Mouse (Mus musculus) hindbrain, postnatal 0 days (tissue): ENCODE data around the gene Cacna2d4. TPM values are rescaled to one million over a fixed set of nuclear protein-coding genes. Genes with fewer than 3 reads are reported as not detected.
A peak's percentile ranks its signal among the peaks of the same experiment; 100 is the strongest.

Experiments used
- ATAC-seq: fragments of 200-750 bp; cut with Nextera tagmentation; 2 replicates; pipeline ENCODE4 v1.8.0; 2017; ENCODE audit warnings: mild to moderate bottlenecking, moderate TSS enrichment, moderate library complexity
- DNase-seq: peaks from one replicate; pipeline ENCODE4 v3.0.0-alpha.2; 2015; ENCODE audit warnings: low spot score
- H3K27ac ChIP-seq: fragments of 300-500 bp; sonication (generic); 2 replicates; pipeline ENCODE4 v1.5.1; 2014; ENCODE audit warnings: mild to moderate bottlenecking
- H3K27me3 ChIP-seq: fragments of 300-500 bp; sonication (generic); 2 replicates; pipeline ENCODE4 v1.6.1; 2014; ENCODE audit warnings: low read length, mixed read lengths; ENCODE audit not compliant: insufficient read depth
- H3K36me3 ChIP-seq: fragments of 300-500 bp; sonication (generic); 2 replicates; pipeline ENCODE4 v1.6.1; 2014; ENCODE audit warnings: low read length, mixed read lengths; ENCODE audit not compliant: insufficient read depth
- H3K4me1 ChIP-seq: fragments of 300-500 bp; sonication (generic); 2 replicates; pipeline ENCODE4 v1.6.1; 2014; ENCODE audit warnings: antibody characterized with exemption, low read length, mixed read lengths; ENCODE audit not compliant: insufficient read depth
- H3K4me2 ChIP-seq: fragments of 300-500 bp; sonication (generic); 2 replicates; pipeline ENCODE4 v1.6.1; 2014; ENCODE audit warnings: low read depth, mild to moderate bottlenecking, low read length, moderate library complexity, mixed read lengths
- H3K4me3 ChIP-seq: fragments of 300-500 bp; sonication (generic); 2 replicates; pipeline ENCODE4 v1.5.1; 2014; ENCODE audit warnings: low read length
- H3K9ac ChIP-seq: fragments of 300-500 bp; sonication (generic); replicated peaks from 2 replicates; pipeline ENCODE4 v1.6.1; 2014; ENCODE audit warnings: mild to moderate bottlenecking, low read length, moderate library complexity, mixed read lengths
- H3K9me3 ChIP-seq: fragments of 300-500 bp; sonication (generic); 2 replicates; pipeline ENCODE4 v1.6.1; 2016; ENCODE audit warnings: low read length, mixed read lengths
- CTCF ChIP-seq: IDR thresholded peaks from 2 replicates; pipeline ENCODE4 v1.5.1; 2016; ENCODE audit warnings: antibody characterized with exemption, control low read depth, low read depth
- WGBS: fragments of 180-500 bp; shearing (Covaris S2); extraction: QIAGEN DNeasy Blood & Tissue Kit; methylation state at CpG from one replicate; pipeline ENCODE4 v1.1.7; 2014; 5-methylcytosine and 5-hydroxymethylcytosine counted together
- polyA plus RNA-seq: library from polyadenylated mRNA; unstranded; fragments of >200 nt; fragmentation: Nextera tagmentation; extraction: Ambion mirVana; gene quantifications from 2 replicates; pipeline ENCODE4 v1.2.1, GENCODE M21; 2015
- total RNA-seq: library from RNA; depleted of rRNA; stranded (reverse); fragments of >200 nt; gene quantifications from 2 replicates; pipeline ENCODE4 v1.2.3, GENCODE M21; 2014; rRNA removed

Cacna2d4 gene
- total RNA-seq (0.29 and 2.6 TPM in 2 replicates), polyA plus RNA-seq (1.0 and 1.2 TPM in 2 replicates)

DNA sequence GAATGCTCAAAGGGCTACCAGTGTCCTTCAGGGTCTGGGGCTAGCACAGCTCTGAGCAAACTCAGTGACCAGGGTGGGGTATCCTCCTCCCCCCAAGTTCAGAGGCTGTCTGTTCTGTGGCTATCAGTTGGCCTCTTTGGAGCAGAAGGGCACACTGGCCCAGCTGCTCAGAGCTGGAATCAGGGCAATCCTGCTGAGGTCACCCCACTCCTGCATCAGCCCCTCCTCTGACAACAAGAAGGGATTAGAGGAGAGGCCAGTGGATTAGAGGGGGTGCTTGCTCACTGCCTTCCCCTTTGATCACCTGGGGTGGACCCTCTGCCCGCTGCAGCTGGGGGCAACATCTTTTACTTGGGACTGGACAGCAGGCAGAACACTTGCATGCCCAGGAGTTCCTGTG, at the start of gene Cacna2d4:
Gene Cacna2d4 (plus strand): TSS at position 286 of the 400 bp plus-strand sequence.
- Histone ChIP-seq H3K4me2 (no peak within 1 kb of the TSS), H3K9me3 (no peaks in the 10 kb centered on the region), H3K4me1 (peaks cover 26% of the 10 kb centered on the region), H3K9ac (no peak within 1 kb of the TSS), H3K36me3 (no peaks in the 10 kb centered on the region), H3K4me3 (no peak within 1 kb of the TSS), H3K27ac (0 out of 2 replicates have a peak within 1 kb of the TSS, but pooled peaks have one; percentile 70), H3K27me3 (no peaks in the 10 kb centered on the region)
- no peak for TF ChIP-seq CTCF
- ATAC-seq = no peak
- WGBS = 45% methylated on average over 1 of the region's 1 CpGs
- DNase-seq = no peak

DNA sequence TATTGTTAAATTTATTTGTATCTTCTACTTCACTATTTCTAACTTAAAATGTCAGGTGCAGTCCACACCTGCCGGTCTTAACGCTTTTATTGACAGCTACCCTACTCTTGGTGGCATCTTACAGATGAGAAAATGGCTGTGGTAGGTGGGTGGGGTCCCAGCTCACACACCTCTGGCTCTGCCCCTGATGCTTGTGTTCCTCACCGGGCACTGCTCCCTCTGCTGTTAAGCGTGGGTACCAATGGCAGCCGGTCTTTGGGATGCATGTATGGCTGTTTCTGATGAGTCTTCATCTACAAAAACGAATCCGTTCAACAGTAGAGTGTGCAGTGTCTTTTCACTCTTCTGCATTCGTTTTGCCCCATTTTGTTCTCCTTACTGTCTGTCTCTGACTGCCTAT, 49.7 kb upstream of the Cacna2d4 start:
- 56% methylated on average over 8 of the region's 8 CpGs for WGBS
- ATAC-seq (no peak), DNase-seq (peak; percentile 61)
- H3K4me1 ChIP-seq = no peaks in the 10 kb centered on the region
- H3K27me3 ChIP-seq = no peaks in the 10 kb centered on the region
- TF ChIP-seq CTCF = peak; percentile 68
- no peak overlapping the region for H3K9ac ChIP-seq
- no peak overlapping the region for H3K4me2 ChIP-seq
- peaks cover 3% of the 10 kb centered on the region; the same call in 1 of the 2 replicates for H3K36me3 ChIP-seq
- H3K4me3 ChIP-seq = no peak overlapping the region
- no peaks in the 10 kb centered on the region for H3K9me3 ChIP-seq
- no peak overlapping the region for H3K27ac ChIP-seq

DNA sequence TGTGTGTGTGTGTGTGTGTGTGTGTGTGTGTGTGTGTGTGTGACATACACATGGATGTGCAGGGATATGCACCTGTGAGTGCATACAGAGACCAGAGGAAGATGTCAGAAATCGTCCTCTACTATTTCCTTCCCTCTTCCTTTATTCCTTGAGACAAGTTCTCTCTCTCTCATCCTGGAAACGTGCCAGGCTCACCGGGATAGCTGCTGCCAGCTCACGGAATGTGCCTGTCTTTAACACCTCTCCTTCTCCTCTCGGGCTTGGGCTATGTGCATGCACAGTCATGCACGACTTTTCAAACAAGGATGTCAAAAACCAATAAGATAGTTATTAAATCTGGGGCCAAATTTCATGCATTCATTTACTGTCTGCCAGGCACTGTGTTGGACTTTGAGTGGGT, 48.7 kb upstream of the Cacna2d4 start:
- 45% methylated on average over 6 of the region's 6 CpGs for WGBS
- Histone ChIP-seq H3K4me3 (no peak overlapping the region), H3K36me3 (peaks cover 3% of the 10 kb centered on the region; the same call in 1 of the 2 replicates), H3K4me1 (no peaks in the 10 kb centered on the region), H3K27me3 (no peaks in the 10 kb centered on the region), H3K27ac (no peak overlapping the region), H3K9ac (no peak overlapping the region), H3K9me3 (no peaks in the 10 kb centered on the region), H3K4me2 (no peak overlapping the region)
- no peak for DNase-seq
- no peak for TF ChIP-seq CTCF
- ATAC-seq = no peak

DNA sequence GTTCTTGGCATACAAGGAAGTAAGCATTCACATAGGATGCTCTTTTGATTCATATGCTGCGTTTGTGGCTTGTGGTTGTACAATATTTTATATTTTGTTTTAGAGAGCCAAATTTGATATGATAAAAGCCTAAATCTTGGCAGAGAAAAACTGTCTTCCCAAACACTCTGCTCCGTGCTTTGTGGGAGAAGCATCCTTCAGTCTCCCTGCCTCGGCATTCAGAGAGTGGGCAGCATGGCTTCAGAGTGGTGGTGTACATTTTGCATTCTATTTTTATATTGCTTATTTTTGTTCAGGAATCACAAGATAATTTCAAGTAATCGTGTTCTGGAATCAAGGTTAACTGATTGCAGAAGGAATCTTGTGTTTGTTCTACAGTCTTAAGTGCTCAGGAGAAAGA, 44.8 kb upstream of the Cacna2d4 start:
- Histone ChIP-seq H3K4me3 (no peak overlapping the region), H3K4me1 (no peaks in the 10 kb centered on the region), H3K9me3 (no peaks in the 10 kb centered on the region), H3K27me3 (no peaks in the 10 kb centered on the region), H3K36me3 (peaks cover 12% of the 10 kb centered on the region), H3K4me2 (no peak overlapping the region), H3K27ac (no peak overlapping the region), H3K9ac (no peak overlapping the region)
- DNase-seq (no peak), ATAC-seq (no peak)
- 91% methylated on average over 4 of the region's 4 CpGs for WGBS
- TF ChIP-seq CTCF = no peak

DNA sequence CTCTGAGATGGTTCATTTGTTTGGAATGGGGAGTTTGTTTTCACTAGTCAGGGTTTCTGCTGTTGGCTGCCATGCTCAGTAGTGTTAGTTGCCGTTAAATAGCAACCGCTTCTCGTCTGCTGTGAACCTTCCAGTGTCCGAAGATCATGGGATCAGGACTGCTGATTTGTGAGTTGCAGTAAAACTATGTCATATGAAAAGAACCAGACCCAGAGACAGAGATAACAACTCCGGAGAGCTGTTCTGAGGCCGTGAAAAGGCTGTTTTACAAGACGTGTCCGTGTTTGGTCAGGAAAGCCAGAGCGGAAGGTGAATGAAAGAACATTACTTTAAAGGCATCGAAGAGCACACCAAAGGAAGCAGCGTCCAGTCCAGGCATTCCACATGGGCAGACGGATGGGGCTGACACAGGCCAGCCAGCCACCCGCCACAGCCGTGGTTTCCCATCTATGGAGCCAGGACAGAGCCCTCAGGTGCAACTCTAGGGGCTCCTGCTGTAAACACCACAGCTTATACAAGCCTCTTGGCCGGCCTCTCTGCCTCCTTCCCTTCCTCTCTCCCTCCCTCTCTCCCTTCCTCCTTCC, 42.7 kb upstream of the Cacna2d4 start:
- no peak overlapping the region for H3K4me3 ChIP-seq
- no peaks in the 10 kb centered on the region for H3K4me1 ChIP-seq
- peaks cover 12% of the 10 kb centered on the region for H3K36me3 ChIP-seq
- H3K4me2 ChIP-seq = no peak overlapping the region
- no peaks in the 10 kb centered on the region for H3K27me3 ChIP-seq
- DNase-seq (no peak), ATAC-seq (no peak)
- TF ChIP-seq CTCF = no peak
- 88% methylated on average over 15 of the region's 15 CpGs for WGBS
- H3K9me3 ChIP-seq = no peaks in the 10 kb centered on the region
- no peak overlapping the region for H3K27ac ChIP-seq
- H3K9ac ChIP-seq = no peak overlapping the region

DNA sequence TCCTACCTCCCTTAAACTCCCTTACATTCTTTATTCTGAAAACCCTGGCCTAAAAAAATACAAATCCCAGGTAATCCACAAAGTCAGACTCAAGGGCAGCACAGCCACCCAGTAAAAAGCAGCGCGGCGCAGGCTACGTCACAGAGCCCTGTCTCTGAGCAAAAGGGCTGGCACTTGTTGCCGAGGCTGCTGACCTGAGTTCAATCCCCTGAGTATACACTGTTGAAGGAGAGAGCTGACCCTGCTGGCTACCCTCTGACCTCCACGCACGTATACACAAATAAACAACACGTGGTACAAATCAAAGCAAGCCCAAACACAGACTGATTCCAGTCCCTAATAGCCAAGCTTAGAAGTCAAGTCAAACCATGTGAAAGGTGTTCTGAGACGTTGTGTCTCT, 42.2 kb upstream of the Cacna2d4 start:
- no peak for TF ChIP-seq CTCF
- Histone ChIP-seq H3K36me3 (peaks cover 12% of the 10 kb centered on the region), H3K9me3 (no peaks in the 10 kb centered on the region), H3K27me3 (no peaks in the 10 kb centered on the region), H3K4me3 (no peak overlapping the region), H3K9ac (no peak overlapping the region), H3K4me1 (no peaks in the 10 kb centered on the region), H3K4me2 (no peak overlapping the region), H3K27ac (no peak overlapping the region)
- WGBS = 87% methylated on average over 9 of the region's 9 CpGs
- DNase-seq = no peak
- ATAC-seq = no peak

DNA sequence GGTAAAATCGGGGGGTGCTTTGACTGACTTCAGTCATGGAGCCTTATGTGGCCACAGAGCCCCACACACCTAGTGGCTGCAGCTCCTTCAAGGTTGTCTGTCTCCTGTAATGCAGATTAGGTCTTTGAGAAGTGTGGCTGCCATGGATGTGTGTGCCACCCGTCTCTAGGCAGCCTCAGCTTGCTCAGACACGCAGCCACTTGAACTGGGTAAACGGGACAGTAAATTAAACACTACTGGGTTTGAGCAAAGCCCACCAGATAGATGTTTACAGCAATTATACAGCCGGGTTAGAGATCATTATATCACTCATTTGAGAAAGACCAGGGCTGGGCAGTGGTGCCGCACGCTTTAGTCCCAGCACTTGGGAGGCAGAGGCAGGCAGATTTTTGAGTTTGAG, 41.7 kb upstream of the Cacna2d4 start:
- ATAC-seq = no peak
- 93% methylated on average over 7 of the region's 7 CpGs for WGBS
- Histone ChIP-seq H3K27me3 (no peaks in the 10 kb centered on the region), H3K4me3 (no peak overlapping the region), H3K4me1 (no peaks in the 10 kb centered on the region), H3K36me3 (peaks cover 12% of the 10 kb centered on the region), H3K4me2 (no peak overlapping the region), H3K9ac (no peak overlapping the region), H3K9me3 (no peaks in the 10 kb centered on the region), H3K27ac (no peak overlapping the region)
- TF ChIP-seq CTCF = no peak
- no peak for DNase-seq
